Mouse (Mus musculus) limb, embryonic 13.5 days (tissue): ENCODE measurements around the gene Dctn1. TPM values are rescaled to one million over a fixed set of nuclear protein-coding genes. Genes with fewer than 3 reads are reported as not detected.

Source experiments
- ATAC-seq: fragments of 200-750 bp; cut with Nextera tagmentation; 2 replicates; pipeline ENCODE4 v1.8.0; 2017; ENCODE audit warnings: low read depth, moderate number of reproducible peaks, moderate TSS enrichment; ENCODE audit not compliant: low FRiP score
- H3K27ac ChIP-seq: fragments of 300-500 bp; sonication (generic); 2 replicates; pipeline ENCODE4 v1.5.1; 2015; ENCODE audit warnings: inconsistent platforms, mild to moderate bottlenecking, moderate library complexity
- H3K27me3 ChIP-seq: fragments of 300-500 bp; sonication (generic); 2 replicates; pipeline ENCODE4 v1.6.1; 2015; ENCODE audit warnings: mild to moderate bottlenecking, inconsistent platforms
- H3K36me3 ChIP-seq: fragments of 300-500 bp; sonication (generic); 2 replicates; pipeline ENCODE4 v1.6.1; 2015; ENCODE audit warnings: inconsistent platforms, mild to moderate bottlenecking, moderate library complexity
- H3K4me1 ChIP-seq: fragments of 300-500 bp; sonication (generic); 2 replicates; pipeline ENCODE4 v1.6.1; 2015; ENCODE audit warnings: inconsistent platforms
- H3K4me2 ChIP-seq: fragments of 300-500 bp; sonication (generic); replicated peaks from 2 replicates; pipeline ENCODE4 v1.6.1; 2015; ENCODE audit warnings: inconsistent platforms, mild to moderate bottlenecking, moderate library complexity
- H3K4me3 ChIP-seq: fragments of 300-500 bp; sonication (generic); 2 replicates; pipeline ENCODE4 v1.5.1; 2015; ENCODE audit warnings: moderate library complexity, mild to moderate bottlenecking, inconsistent platforms
- H3K9ac ChIP-seq: fragments of 300-500 bp; sonication (generic); 2 replicates; pipeline ENCODE4 v1.6.1; 2015; ENCODE audit warnings: mild to moderate bottlenecking, inconsistent platforms
- H3K9me3 ChIP-seq: fragments of 300-500 bp; sonication (generic); 2 replicates; pipeline ENCODE4 v1.6.1; 2016; ENCODE audit warnings: inconsistent platforms
- WGBS: fragments of 180-500 bp; shearing (Covaris S2); methylation state at CpG from one replicate; pipeline ENCODE4 v1.1.7; 2015; 5-methylcytosine and 5-hydroxymethylcytosine counted together
- polyA plus RNA-seq: library from polyadenylated mRNA; unstranded; fragments of >200 nt; fragmentation: Nextera tagmentation; extraction: Ambion mirVana; gene quantifications from 2 replicates; pipeline ENCODE4 v1.2.1, GENCODE M21; 2015

Gene Dctn1
- 88.9 and 90.3 TPM in 2 replicates for polyA plus RNA-seq

GRCm38 (mm10) chr6:83165607-83166242 is at the start of gene Dctn1:
Gene Dctn1 (plus strand): TSS chr6:83165920.
- Histone ChIP-seq H3K27me3 (peaks cover 23% of the 10 kb centered on the region), H3K4me2 (peak within 1 kb of the TSS; percentile 84), H3K4me3 (peak within 1 kb of the TSS; percentile 78), H3K4me1 (peaks cover 53% of the 10 kb centered on the region), H3K36me3 (no peaks in the 10 kb centered on the region), H3K9ac (peak within 1 kb of the TSS; percentile 87), H3K27ac (peak within 1 kb of the TSS; percentile 80), H3K9me3 (no peaks in the 10 kb centered on the region)
- ATAC-seq = peak; percentile 86
- WGBS = under 1% methylated on average over 44 of the region's 58 CpGs

GRCm38 (mm10) chr6:83116373-83117164 is 49.2 kb upstream of the Dctn1 start:
- Histone ChIP-seq H3K9ac (peak overlapping the region; percentile 92), H3K4me3 (peak overlapping the region; percentile 90), H3K9me3 (no peaks in the 10 kb centered on the region), H3K27ac (0 out of 2 replicates have a peak overlapping the region, but pooled peaks have one; percentile 74), H3K4me2 (peak overlapping the region; percentile 93), H3K36me3 (peaks cover 34% of the 10 kb centered on the region), H3K27me3 (no peaks in the 10 kb centered on the region), H3K4me1 (peaks cover 37% of the 10 kb centered on the region)
- no peak for ATAC-seq
- WGBS = 81% methylated on average over 11 of the region's 11 CpGs

GRCm38 (mm10) chr6:83117165-83117438 is 48.6 kb upstream of the Dctn1 start:
- Histone ChIP-seq H3K4me3 (no peak overlapping the region; the same call in 1 of the 2 replicates), H3K27me3 (no peaks in the 10 kb centered on the region), H3K4me2 (peak overlapping the region; percentile 93), H3K4me1 (peaks cover 38% of the 10 kb centered on the region), H3K9ac (peak overlapping the region; percentile 92), H3K9me3 (no peaks in the 10 kb centered on the region), H3K36me3 (peaks cover 33% of the 10 kb centered on the region), H3K27ac (no peak overlapping the region)
- WGBS = 82% methylated on average over 4 of the region's 4 CpGs
- no peak for ATAC-seq

- 0 out of 2 replicates have a peak overlapping the region, but pooled peaks have one; percentile 3 for H3K4me2 ChIP-seq
- no peak overlapping the region for H3K27ac ChIP-seq
- 0 out of 2 replicates have a peak overlapping the region, but pooled peaks have one; percentile 5 for H3K4me3 ChIP-seq
- 92% methylated on average over 13 of the region's 13 CpGs for WGBS
- H3K36me3 ChIP-seq = peaks cover 33% of the 10 kb centered on the region
- no peak overlapping the region for H3K9ac ChIP-seq
- H3K4me1 ChIP-seq = peaks cover 43% of the 10 kb centered on the region
- H3K27me3 ChIP-seq = no peaks in the 10 kb centered on the region
- no peaks in the 10 kb centered on the region for H3K9me3 ChIP-seq
- no peak for ATAC-seq
These were observed 48.1 kb upstream of the Dctn1 start for GRCm38 (mm10) chr6:83117616-83118015.

GRCm38 (mm10) chr6:83118369-83118768 is 47.4 kb upstream of the Dctn1 start:
- Histone ChIP-seq H3K9me3 (no peaks in the 10 kb centered on the region), H3K4me3 (no peak overlapping the region), H3K9ac (no peak overlapping the region), H3K27ac (no peak overlapping the region; the same call in 1 of the 2 replicates), H3K4me1 (peaks cover 50% of the 10 kb centered on the region), H3K4me2 (0 out of 2 replicates have a peak overlapping the region, but pooled peaks have one; percentile 3), H3K27me3 (no peaks in the 10 kb centered on the region), H3K36me3 (peaks cover 33% of the 10 kb centered on the region)
- ATAC-seq = no peak
- WGBS = 81% methylated on average over 11 of the region's 11 CpGs

GRCm38 (mm10) chr6:83118825-83119733 is 46.6 kb upstream of the Dctn1 start:
- no peaks in the 10 kb centered on the region for H3K9me3 ChIP-seq
- H3K4me2 ChIP-seq = peak overlapping the region; percentile 91
- no peaks in the 10 kb centered on the region for H3K27me3 ChIP-seq
- H3K4me1 ChIP-seq = peaks cover 56% of the 10 kb centered on the region
- H3K27ac ChIP-seq = no peak overlapping the region; the same call in 1 of the 2 replicates
- peak overlapping the region; percentile 77; the same call in 1 of the 2 replicates for H3K4me3 ChIP-seq
- peaks cover 33% of the 10 kb centered on the region for H3K36me3 ChIP-seq
- ATAC-seq = no peak
- WGBS = 87% methylated on average over 14 of the region's 14 CpGs
- peak overlapping the region; percentile 95 for H3K9ac ChIP-seq

GRCm38 (mm10) chr6:83119734-83120051 is 46.0 kb upstream of the Dctn1 start:
- 82% methylated on average over 7 of the region's 7 CpGs for WGBS
- H3K9me3 ChIP-seq = no peaks in the 10 kb centered on the region
- 0 out of 2 replicates have a peak overlapping the region, but pooled peaks have one; percentile 92 for H3K27ac ChIP-seq
- H3K4me2 ChIP-seq = peak overlapping the region; percentile 91
- H3K9ac ChIP-seq = peak overlapping the region; percentile 95
- peaks cover 57% of the 10 kb centered on the region for H3K4me1 ChIP-seq
- H3K27me3 ChIP-seq = no peaks in the 10 kb centered on the region
- peaks cover 33% of the 10 kb centered on the region for H3K36me3 ChIP-seq
- H3K4me3 ChIP-seq = peak overlapping the region; percentile 77
- ATAC-seq = no peak

GRCm38 (mm10) chr6:83120930-83121862 is 44.5 kb upstream of the Dctn1 start, which contains the start of gene Wbp1:
Gene Wbp1 (minus strand): TSS chr6:83121559.
- H3K9ac ChIP-seq = peak within 1 kb of the TSS; percentile 95
- peak within 1 kb of the TSS; percentile 99 for H3K27ac ChIP-seq
- WGBS = under 1% methylated on average over 38 of the region's 38 CpGs
- peaks cover 51% of the 10 kb centered on the region for H3K4me1 ChIP-seq
- ATAC-seq = peak; percentile 95
- H3K27me3 ChIP-seq = no peaks in the 10 kb centered on the region
- peak within 1 kb of the TSS; percentile 94 for H3K4me2 ChIP-seq
- H3K4me3 ChIP-seq = peak within 1 kb of the TSS; percentile 77
- no peaks in the 10 kb centered on the region for H3K9me3 ChIP-seq
- peaks cover 33% of the 10 kb centered on the region for H3K36me3 ChIP-seq

- Histone ChIP-seq H3K4me2 (peak overlapping the region; percentile 94), H3K4me1 (peaks cover 42% of the 10 kb centered on the region), H3K9me3 (no peaks in the 10 kb centered on the region), H3K9ac (peak overlapping the region; percentile 95), H3K27me3 (no peaks in the 10 kb centered on the region), H3K27ac (peak overlapping the region; percentile 99), H3K36me3 (peaks cover 28% of the 10 kb centered on the region), H3K4me3 (peak overlapping the region; percentile 77)
- peak; percentile 0; the same call in 1 of the 2 replicates for ATAC-seq
- WGBS = under 1% methylated on average over 51 of the region's 52 CpGs
These were observed 43.6 kb upstream of the Dctn1 start for GRCm38 (mm10) chr6:83121863-83122710.

- H3K4me2 ChIP-seq = peak overlapping the region; percentile 94
- H3K4me3 ChIP-seq = peak overlapping the region; percentile 77
- peak overlapping the region; percentile 95 for H3K9ac ChIP-seq
- H3K36me3 ChIP-seq = peaks cover 19% of the 10 kb centered on the region
- 84% methylated on average over 5 of the region's 5 CpGs for WGBS
- no peaks in the 10 kb centered on the region for H3K9me3 ChIP-seq
- H3K27me3 ChIP-seq = no peaks in the 10 kb centered on the region
- H3K27ac ChIP-seq = 0 out of 2 replicates have a peak overlapping the region, but pooled peaks have one; percentile 99
- no peak for ATAC-seq
- peaks cover 40% of the 10 kb centered on the region for H3K4me1 ChIP-seq
These were observed 42.8 kb upstream of the Dctn1 start for GRCm38 (mm10) chr6:83122961-83123360.
